Mouse (Mus musculus): ENCODE measurements around the gene Padi6.

The Padi6 gene

GRCm38 (mm10) chr4:140742543-140742942 lies at the start of gene Padi6:
TSS of gene Padi6 (minus strand) at chr4:140742643.
- no peak for DNase-seq (ENCODE audit: low spot score in 2 of 2)

GRCm38 (mm10) chr4:140791071-140791470 lies 48.6 kb upstream of the Padi6 start:
- no peak for DNase-seq (ENCODE audit: low spot score in 2 of 2)

GRCm38 (mm10) chr4:140789983-140790382 lies 47.5 kb upstream of the Padi6 start:
- no peak for DNase-seq (ENCODE audit: low spot score in 2 of 2)

DNA sequence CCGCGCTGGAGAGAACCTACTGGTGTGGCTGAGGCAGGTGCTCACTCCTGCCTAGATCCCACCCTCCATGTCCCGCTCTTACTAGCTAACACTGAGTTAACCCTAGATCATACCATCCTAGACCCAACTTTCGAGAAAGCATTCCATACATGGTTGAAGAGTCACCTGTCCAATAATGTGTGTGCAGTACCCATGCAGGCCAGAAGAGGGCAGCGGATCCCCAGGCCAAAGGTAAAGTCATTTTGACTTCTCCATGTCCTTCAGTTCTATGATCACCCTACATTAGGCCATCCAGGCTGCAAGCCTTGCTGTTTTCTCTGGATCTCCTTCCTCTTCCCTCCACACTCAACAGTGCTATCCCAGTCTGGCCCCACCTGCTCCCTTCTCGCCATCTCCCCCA lies 46.5 kb upstream of the Padi6 start:
- peak; percentile 40 to 46 for DNase-seq (ENCODE audit: low spot score in 2 of 2)

DNA sequence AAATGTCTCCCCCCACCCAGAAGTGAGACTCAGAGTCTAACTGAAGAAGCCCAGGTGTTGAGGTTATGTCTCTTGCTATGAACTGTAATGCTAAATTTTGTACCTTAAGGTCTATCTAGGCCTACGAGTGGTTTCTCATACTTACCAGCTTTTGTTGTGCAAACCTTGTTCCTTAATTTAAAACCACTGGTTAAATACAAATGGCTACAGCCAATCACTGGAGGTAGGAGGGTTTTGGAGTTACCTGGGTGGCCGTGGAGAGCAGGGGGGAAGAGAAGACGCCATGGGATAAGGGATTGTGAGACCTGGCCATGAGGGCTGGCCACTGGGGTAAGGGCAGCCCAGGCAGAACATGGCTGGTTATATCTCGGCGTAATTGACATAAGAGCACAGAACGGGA lies 45.8 kb upstream of the Padi6 start:
- DNase-seq (ENCODE audit: low spot score in 2 of 2) = no peak

- DNase-seq (ENCODE audit: low spot score in 2 of 2) = no peak
These were observed 45.0 kb upstream of the Padi6 start for GRCm38 (mm10) chr4:140787414-140787813.

DNA sequence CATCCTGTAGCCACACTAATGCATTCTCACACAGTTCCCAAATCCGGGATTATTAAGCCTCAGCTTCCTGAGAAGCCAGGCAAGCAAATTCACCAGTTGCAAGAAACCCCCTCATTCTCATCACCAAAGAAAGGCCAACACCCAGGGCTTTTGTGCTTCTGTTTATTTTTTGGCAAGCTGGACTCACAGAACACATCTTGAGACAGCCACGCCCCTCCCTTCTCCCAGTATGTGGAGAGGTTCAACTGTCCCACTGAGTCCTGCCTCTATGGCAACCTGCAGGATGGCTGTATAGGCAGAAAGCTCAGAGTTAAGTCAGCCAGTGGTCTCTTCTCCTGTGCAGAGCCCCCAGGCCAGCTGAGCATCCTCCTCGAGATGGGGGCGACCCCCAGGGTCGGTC lies 42.8 kb upstream of the Padi6 start:
- DNase-seq (ENCODE audit: low spot score in 2 of 2) = no peak

DNA sequence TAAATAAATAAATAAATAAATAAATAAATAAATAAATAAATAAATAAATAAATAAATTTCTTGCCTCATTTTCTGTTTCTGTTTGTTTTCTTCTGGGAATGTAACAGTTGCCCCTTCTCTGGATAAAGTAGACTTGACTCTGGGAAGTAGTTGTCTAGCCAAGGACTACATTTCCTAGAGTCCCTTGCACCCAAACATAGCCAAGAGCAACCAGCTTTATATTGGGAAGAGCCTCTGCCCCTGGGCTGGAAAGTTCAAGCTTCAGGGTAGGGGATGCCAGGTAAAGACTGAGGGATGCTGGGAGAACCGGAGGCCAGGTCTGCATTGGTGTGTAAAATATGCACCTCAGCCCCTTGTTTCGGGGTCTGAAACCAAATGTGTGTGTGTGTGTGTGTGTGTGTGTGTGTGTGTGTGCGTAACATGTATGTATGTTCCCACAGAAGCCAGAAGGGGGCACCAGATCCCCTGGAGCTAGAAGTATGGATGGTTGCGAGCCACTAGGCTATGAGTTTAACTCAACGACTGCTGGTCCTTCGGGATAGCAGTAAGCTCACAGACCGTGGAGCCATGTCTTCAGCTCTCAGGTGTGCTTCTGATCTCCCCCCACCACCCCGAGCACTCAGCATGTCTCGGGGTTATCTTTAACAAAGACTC lies 42.0 kb upstream of the Padi6 start:
- DNase-seq (ENCODE audit: low spot score in 2 of 2) = no peak

- no peak for DNase-seq (ENCODE audit: low spot score in 2 of 2)
These were observed 40.4 kb upstream of the Padi6 start for GRCm38 (mm10) chr4:140782821-140783220.

DNA sequence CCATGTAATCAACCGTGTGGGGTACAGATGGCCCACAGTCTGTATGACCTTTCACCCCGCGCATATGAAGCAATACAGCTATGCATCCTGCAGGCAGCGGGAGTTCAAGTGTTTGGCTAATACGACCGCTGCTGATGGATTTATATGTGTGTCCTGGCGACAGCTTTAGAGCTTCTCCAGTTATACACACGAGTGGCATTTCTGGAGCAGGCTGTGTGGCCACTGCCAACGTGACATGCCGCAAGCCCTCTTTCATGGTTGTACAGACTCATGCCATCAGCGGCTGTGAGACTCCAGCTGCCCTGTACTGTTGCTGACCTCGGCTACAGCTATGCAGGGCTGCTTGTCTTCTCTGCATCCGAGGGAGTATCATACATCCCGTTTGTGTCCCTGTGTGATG lies 38.1 kb upstream of the Padi6 start:
- no peak for DNase-seq (ENCODE audit: low spot score in 2 of 2)

- DNase-seq (ENCODE audit: low spot score in 2 of 2) = peak in 1 of 2 experiments; percentile 32
These were observed 37.5 kb upstream of the Padi6 start for GRCm38 (mm10) chr4:140779803-140780397.

DNA sequence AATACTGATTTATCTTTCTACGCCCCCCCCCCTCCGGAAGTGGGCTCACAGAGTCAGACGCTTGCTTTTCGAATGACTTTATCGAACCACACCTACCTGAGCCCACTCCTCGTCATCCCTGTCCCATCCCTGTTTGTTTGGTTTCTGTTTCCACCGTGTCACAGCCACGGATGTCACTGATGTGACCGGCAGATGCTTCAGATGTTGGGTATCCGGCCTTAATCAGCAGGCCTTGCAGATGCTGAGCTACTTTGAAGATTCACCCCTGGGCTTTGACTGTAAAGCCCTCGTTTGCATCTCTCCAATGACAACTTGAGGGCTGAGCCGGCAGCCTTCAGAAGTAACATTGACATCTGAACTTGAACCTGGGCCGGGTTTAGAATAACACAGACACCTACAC lies 34.2 kb upstream of the Padi6 start:
- DNase-seq (ENCODE audit: low spot score in 2 of 2) = no peak

- DNase-seq (ENCODE audit: low spot score in 2 of 2) = no peak
These were observed 33.4 kb upstream of the Padi6 start for GRCm38 (mm10) chr4:140775876-140776275.

DNA sequence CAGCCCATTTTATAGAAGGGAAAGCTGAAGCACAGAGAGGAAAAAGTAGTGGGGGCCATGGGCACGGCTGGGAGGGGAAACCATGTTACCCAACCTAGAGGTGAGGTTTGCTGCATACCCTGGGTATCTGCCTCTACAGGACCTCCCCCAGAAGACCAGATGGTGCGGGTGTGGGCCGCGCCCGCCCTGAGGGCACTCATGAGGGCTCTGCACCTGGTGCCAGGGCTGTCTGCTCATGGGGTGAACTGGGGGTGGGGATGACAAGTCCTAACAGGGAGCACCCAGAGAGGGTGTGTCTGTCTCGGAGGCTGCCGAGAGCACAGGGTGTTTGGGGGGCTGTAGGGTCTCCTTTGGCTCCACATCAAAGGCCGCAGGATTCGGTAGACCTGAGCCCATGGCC lies 32.5 kb upstream of the Padi6 start:
- no peak for DNase-seq (ENCODE audit: low spot score in 2 of 2)

- no peak for DNase-seq (ENCODE audit: low spot score in 2 of 2)
These were observed 31.8 kb upstream of the Padi6 start, which contains the start of gene Padi4 for GRCm38 (mm10) chr4:140774025-140774800. TSS of gene Padi4 (minus strand) at chr4:140774236.

- DNase-seq (ENCODE audit: low spot score in 2 of 2) = no peak
These were observed 28.6 kb upstream of the Padi6 start for GRCm38 (mm10) chr4:140771091-140771490.

GRCm38 (mm10) chr4:140770433-140770832 lies 28.0 kb upstream of the Padi6 start:
- DNase-seq (ENCODE audit: low spot score in 2 of 2) = no peak

GRCm38 (mm10) chr4:140768973-140769372 lies 26.5 kb upstream of the Padi6 start:
- DNase-seq (ENCODE audit: low spot score in 2 of 2) = no peak

GRCm38 (mm10) chr4:140765936-140766335 lies 23.5 kb upstream of the Padi6 start:
- no peak for DNase-seq (ENCODE audit: low spot score in 2 of 2)

- peak in 1 of 2 experiments; percentile 36 for DNase-seq (ENCODE audit: low spot score in 2 of 2)
These were observed 20.7 kb upstream of the Padi6 start for GRCm38 (mm10) chr4:140763158-140763557.

GRCm38 (mm10) chr4:140761601-140762000 lies 19.2 kb upstream of the Padi6 start:
- no peak for DNase-seq (ENCODE audit: low spot score in 2 of 2)

DNA sequence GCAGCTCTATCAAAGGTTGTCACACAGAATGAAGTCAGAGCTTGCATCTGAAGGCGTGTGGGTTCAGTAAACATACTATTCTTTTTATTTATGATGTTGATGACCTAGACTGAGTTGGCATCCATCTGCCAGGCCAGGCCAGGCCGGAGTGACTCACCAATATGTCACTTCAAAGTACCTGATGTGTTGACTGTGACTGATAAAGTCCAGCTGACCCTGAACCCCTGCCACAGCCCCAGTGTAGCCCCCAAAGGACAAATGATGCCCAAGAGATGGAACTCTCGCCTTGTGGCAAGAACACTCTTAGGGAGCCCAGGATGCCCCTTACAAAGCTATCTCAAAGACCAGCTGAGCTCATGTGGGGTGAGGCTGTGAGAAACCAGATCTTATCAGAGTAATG lies 13.4 kb upstream of the Padi6 start:
- DNase-seq (ENCODE audit: low spot score in 2 of 2) = no peak

- no peak for DNase-seq (ENCODE audit: low spot score in 2 of 2)
These were observed 10.9 kb upstream of the Padi6 start for GRCm38 (mm10) chr4:140753366-140753765.

Data from right cerebral cortex, postnatal 10 days (tissue).